In the genomic region with DNA sequence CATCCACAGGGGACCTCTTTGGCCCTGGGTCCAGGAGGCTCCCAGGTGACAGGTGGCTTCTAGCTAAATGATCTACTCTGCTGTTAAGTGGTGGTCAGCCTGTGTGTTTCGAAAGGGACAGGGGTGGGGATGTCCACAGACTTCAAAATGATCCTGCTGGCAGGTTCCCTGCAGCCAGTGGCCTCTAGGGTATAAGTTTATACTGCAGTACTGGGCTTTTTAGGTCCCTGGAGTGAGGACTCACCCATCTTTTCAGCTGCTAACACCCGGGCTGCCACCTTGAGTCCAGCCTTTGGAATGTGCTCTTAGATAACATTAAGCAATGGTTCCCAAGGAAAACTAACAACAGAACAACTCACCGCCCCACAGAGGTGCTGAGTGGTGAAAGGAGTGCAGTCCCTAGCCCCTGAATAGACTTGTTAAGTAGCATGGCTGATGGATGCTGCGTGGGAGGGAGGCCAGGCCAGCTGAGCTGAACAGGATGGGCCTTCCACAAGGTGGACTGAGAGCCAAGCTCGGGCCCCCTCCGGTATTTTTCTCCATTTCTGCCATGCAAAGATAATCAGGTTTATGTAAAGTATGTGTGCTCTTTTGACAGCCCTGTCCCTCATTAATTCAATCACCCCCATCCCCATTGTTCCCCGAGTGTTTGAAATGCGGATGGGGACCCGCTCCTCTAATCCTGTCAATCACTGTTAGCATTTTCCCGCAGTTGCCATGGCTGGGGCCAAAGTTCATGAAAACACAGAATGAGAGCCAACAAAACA, we compare ENCODE assay signal across 9 mouse cellular contexts.
DNase-seq lines count a peak whose midpoint lies in the region; ATAC-seq and TF ChIP-seq lines count a peak whose summit lies in the region.
"Had no signal": no experiment of that assay in that cellular context is flagged by ENCODE, and none has a peak within 500 bp of the region (broad histone marks: within the 10 kb centered on the region; RNA-seq: fewer than 3 reads in every experiment).

No protein-coding gene starts in this region.

- no peaks in the 10 kb centered on the region for H3K27me3 ChIP-seq in lung, embryonic 14.5 days (ENCODE audit: insufficient read depth, low read length)
- H3K27me3 ChIP-seq in forebrain, embryonic 11.5 days (ENCODE audit: control insufficient read depth, insufficient read depth, low read length) = peaks cover 76% of the 10 kb centered on the region
- peaks cover 59% of the 10 kb centered on the region for H3K27me3 ChIP-seq in kidney, embryonic 16.5 days (ENCODE audit: insufficient read depth, low read length)
- H3K27me3 ChIP-seq: megakaryocyte, embryonic 14.5 days had no signal

- 28% methylated on average over 10 of the region's 10 CpGs for WGBS in lung, embryonic 14.5 days
- WGBS in lung, adult 2 months = 33% methylated on average over 10 of the region's 10 CpGs
- 8% methylated on average over 10 of the region's 10 CpGs for WGBS in forebrain, embryonic 11.5 days
- 28% methylated on average over 10 of the region's 10 CpGs for WGBS in kidney, embryonic 16.5 days

- no peak overlapping the region for H3K9ac ChIP-seq in lung, embryonic 14.5 days
- H3K9ac ChIP-seq in forebrain, embryonic 11.5 days (ENCODE audit: low read length) = no peak overlapping the region
- H3K9ac ChIP-seq in kidney, embryonic 16.5 days (replicated peaks; ENCODE audit: low read length) = no peak overlapping the region

- no peak for TF ChIP-seq POLR2A in lung, adult 2 months (IDR thresholded peaks at IDR 0.05; ENCODE audit: borderline replicate concordance, extremely low read depth, low read depth, low read length)

- H3K4me1 ChIP-seq in lung, embryonic 14.5 days (ENCODE audit: insufficient read depth) = no peaks in the 10 kb centered on the region
- no peaks in the 10 kb centered on the region for H3K4me1 ChIP-seq in lung, adult 2 months (ENCODE audit: control insufficient read depth, insufficient read depth, low read length)
- peaks cover 7% of the 10 kb centered on the region; the same call in 1 of the 2 replicates for H3K4me1 ChIP-seq in forebrain, embryonic 11.5 days (replicated peaks; ENCODE audit: control insufficient read depth, insufficient read depth, low read length)
- no peaks in the 10 kb centered on the region for H3K4me1 ChIP-seq in kidney, embryonic 16.5 days (ENCODE audit: insufficient read depth, low read length)
- H3K4me1 ChIP-seq: megakaryocyte, embryonic 14.5 days had no signal

- H3K4me2 ChIP-seq in lung, embryonic 14.5 days = no peak overlapping the region
- no peak overlapping the region for H3K4me2 ChIP-seq in forebrain, embryonic 11.5 days (ENCODE audit: low read depth, low read length, severe bottlenecking)
- H3K4me2 ChIP-seq in kidney, embryonic 16.5 days (replicated peaks; ENCODE audit: low read depth, low read length) = no peak overlapping the region

- peak; percentile 6 for DNase-seq in lung, embryonic 14.5 days
- no peak for DNase-seq in lung, adult 2 months
- DNase-seq in forebrain, embryonic 11.5 days (ENCODE audit: low spot score) = peak; percentile 69
- DNase-seq in layer of hippocampus, postnatal 14 days (ENCODE audit: low spot score in 2 of 2) = peak; percentile 6 to 77
- DNase-seq in right cerebral cortex, postnatal 36 days (ENCODE audit: low spot score in 2 of 2) = peak; percentile 5 to 7

- no peak overlapping the region for H3K27ac ChIP-seq in lung, embryonic 14.5 days (ENCODE audit: low read depth)
- H3K27ac ChIP-seq in forebrain, embryonic 11.5 days (ENCODE audit: low read depth, low read length) = no peak overlapping the region
- no peak overlapping the region for H3K27ac ChIP-seq in kidney, embryonic 16.5 days (ENCODE audit: low read length)

- H3K9me3 ChIP-seq in lung, embryonic 14.5 days (ENCODE audit: low read depth, low read length) = no peaks in the 10 kb centered on the region
- H3K9me3 ChIP-seq in forebrain, embryonic 11.5 days (ENCODE audit: control insufficient read depth, low read length) = no peaks in the 10 kb centered on the region
- no peaks in the 10 kb centered on the region for H3K9me3 ChIP-seq in kidney, embryonic 16.5 days (ENCODE audit: low read length)

- no peaks in the 10 kb centered on the region for H3K36me3 ChIP-seq in lung, embryonic 14.5 days (ENCODE audit: insufficient read depth)
- H3K36me3 ChIP-seq in forebrain, embryonic 11.5 days (ENCODE audit: control insufficient read depth, insufficient read depth, low read length) = no peaks in the 10 kb centered on the region
- no peaks in the 10 kb centered on the region for H3K36me3 ChIP-seq in kidney, embryonic 16.5 days (ENCODE audit: insufficient read depth, low read length)

- no peak for ATAC-seq in lung, embryonic 14.5 days (ENCODE audit: insufficient read depth)
- peak; percentile 91 for ATAC-seq in forebrain, embryonic 11.5 days (replicated peaks; ENCODE audit: low FRiP score)
- ATAC-seq in CD4-positive, CD25-positive, alpha-beta regulatory T cell, adult 4 months = no peak
- no peak for ATAC-seq in kidney, embryonic 16.5 days (ENCODE audit: low FRiP score, low TSS enrichment)
- ATAC-seq: Patski had no signal

- H3K4me3 ChIP-seq in lung, embryonic 14.5 days (ENCODE audit: low read depth, low read length) = no peak overlapping the region
- no peak overlapping the region for H3K4me3 ChIP-seq in lung, adult 2 months (replicated peaks; ENCODE audit: extremely low read depth, low read depth, low read length)
- H3K4me3 ChIP-seq in forebrain, embryonic 11.5 days (ENCODE audit: low read depth, low read length) = no peak overlapping the region
- no peak overlapping the region for H3K4me3 ChIP-seq in kidney, embryonic 16.5 days (ENCODE audit: low read length)
- H3K4me3 ChIP-seq: megakaryocyte, embryonic 14.5 days had no signal

- no peak for TF ChIP-seq CTCF in lung, embryonic 14.5 days (IDR thresholded peaks at IDR 0.05; ENCODE audit: low read depth)
- TF ChIP-seq CTCF in lung, adult 2 months (IDR thresholded peaks at IDR 0.05; ENCODE audit: insufficient read depth, low read length) = no peak
